Mouse (Mus musculus): ENCODE data around the gene Adgra1.

- TF ChIP-seq POLR2A (IDR thresholded peaks at IDR 0.05; ENCODE audit: low read depth, low read length) (no peak), CTCF (IDR thresholded peaks at IDR 0.05; ENCODE audit: extremely low read depth, insufficient read depth, insufficient read length, insufficient replicate concordance) (no peak)
Measured at GRCm38 (mm10) chr7:139795004-139795605, 38.9 kb upstream of the Adgra1 start.
